Mouse (Mus musculus): Measurements from ENCODE around the gene Abcc6. TPM values are rescaled to one million over a fixed set of nuclear protein-coding genes. Genes with fewer than 3 reads are reported as not detected.
A peak's percentile ranks its signal among the peaks of the same experiment; 100 is the strongest.

The Abcc6 gene
- total RNA-seq, 2 experiments from 2014 or later = not detected

GRCm38 (mm10) chr7:46031075-46031474 is 973 bp upstream of the Abcc6 start:
- intact Hi-C loops (cut with DNase I) = loop anchor here (10.0 kb wide), 1 partner anchor 684 kb away; the partner anchor contains the start of genes Saa3 and Saal1
- no peak for DNase-seq (ENCODE audit: low spot score)

- no peak for DNase-seq (ENCODE audit: low spot score)
- intact Hi-C loops (cut with DNase I) = loop anchor here (10.0 kb wide), 1 partner anchor 685 kb away; the partner anchor contains the start of genes Saa3 and Saal1
These were observed 580 bp downstream of the Abcc6 start for GRCm38 (mm10) chr7:46029299-46030144.

- no peak for DNase-seq (ENCODE audit: low spot score)
- intact Hi-C loops (cut with DNase I) = no loop called here
These were observed 1.4 kb downstream of the Abcc6 start for GRCm38 (mm10) chr7:46028681-46029080.

GRCm38 (mm10) chr7:46025436-46025835 is 4.7 kb downstream of the Abcc6 start:
- DNase-seq (ENCODE audit: low spot score) = no peak
- intact Hi-C loops (cut with DNase I) = no loop called here

- no peak for DNase-seq (ENCODE audit: low spot score)
- intact Hi-C loops (cut with DNase I) = no loop called here
These were observed 8.2 kb downstream of the Abcc6 start for GRCm38 (mm10) chr7:46021951-46022350.

GRCm38 (mm10) chr7:46019594-46019993 is 10.5 kb downstream of the Abcc6 start:
- no peak for DNase-seq (ENCODE audit: low spot score)
- intact Hi-C loops (cut with DNase I) = no loop called here

- DNase-seq (ENCODE audit: low spot score) = peak; percentile 14
- intact Hi-C loops (cut with DNase I) = loop anchor here (5.0 kb wide), 1 partner anchor 141 kb away; the partner anchor contains the start of gene Kdelr1
These were observed 16.7 kb downstream of the Abcc6 start for GRCm38 (mm10) chr7:46013266-46014010.

- DNase-seq (ENCODE audit: low spot score) = no peak
- intact Hi-C loops (cut with DNase I) = loop anchor here (5.0 kb wide), 1 partner anchor 140 kb away; the partner anchor contains the start of gene Kdelr1
These were observed 18.0 kb downstream of the Abcc6 start for GRCm38 (mm10) chr7:46012121-46012520.

- intact Hi-C loops (cut with DNase I) = loop anchor here (1.0 kb wide), 2 partner anchors 65 to 271 kb away; no protein-coding TSS in a partner anchor
- no peak for DNase-seq (ENCODE audit: low spot score)
These were observed 20.5 kb downstream of the Abcc6 start for GRCm38 (mm10) chr7:46009578-46009977.

GRCm38 (mm10) chr7:46002748-46003147 is 27.4 kb downstream of the Abcc6 start:
- intact Hi-C loops (cut with DNase I) = no loop called here

GRCm38 (mm10) chr7:46000577-46000976 is 29.5 kb downstream of the Abcc6 start:
- no peak for DNase-seq (ENCODE audit: low spot score)
- intact Hi-C loops (cut with DNase I) = no loop called here

More at GRCm38 (mm10) chr7:46002748-46003147, 27.4 kb downstream of the Abcc6 start:
- DNase-seq (ENCODE audit: low spot score) = no peak

- intact Hi-C loops (cut with DNase I) = no loop called here
These were observed 37.6 kb downstream of the Abcc6 start for GRCm38 (mm10) chr7:45992470-45992869.

GRCm38 (mm10) chr7:45988344-45988743 is 41.8 kb downstream of the Abcc6 start:
- intact Hi-C loops (cut with DNase I) = no loop called here

More at GRCm38 (mm10) chr7:45992470-45992869, 37.6 kb downstream of the Abcc6 start:
- DNase-seq (ENCODE audit: low spot score) = no peak

GRCm38 (mm10) chr7:45986893-45987292 is 43.2 kb downstream of the Abcc6 start:
- intact Hi-C loops (cut with DNase I) = no loop called here
- no peak for DNase-seq (ENCODE audit: low spot score)

More at GRCm38 (mm10) chr7:45988344-45988743, 41.8 kb downstream of the Abcc6 start:
- no peak for DNase-seq (ENCODE audit: low spot score)

- intact Hi-C loops (cut with DNase I) = no loop called here
- no peak for DNase-seq (ENCODE audit: low spot score)
These were observed 48.5 kb downstream of the Abcc6 start for GRCm38 (mm10) chr7:45981612-45982011.

- no peak for DNase-seq (ENCODE audit: low spot score)
- intact Hi-C loops (cut with DNase I) = no loop called here
These were observed 55.6 kb downstream of the Abcc6 start for GRCm38 (mm10) chr7:45974512-45974911.

- intact Hi-C loops (cut with DNase I) = no loop called here
- no peak for DNase-seq (ENCODE audit: low spot score)
These were observed 56.0 kb downstream of the Abcc6 start for GRCm38 (mm10) chr7:45974103-45974502.

- no peak for DNase-seq (ENCODE audit: low spot score)
- intact Hi-C loops (cut with DNase I) = no loop called here
These were observed 56.8 kb downstream of the Abcc6 start for GRCm38 (mm10) chr7:45973271-45973687.

- intact Hi-C loops (cut with DNase I) = no loop called here
- DNase-seq (ENCODE audit: low spot score) = no peak
These were observed 58.0 kb downstream of the Abcc6 start for GRCm38 (mm10) chr7:45971831-45972723.
